Mouse (Mus musculus) naive thymus-derived CD4-positive, alpha-beta T cell, adult 2 months (primary cell): ENCODE measurements around the gene Fstl3.

Experiments used
- DNase-seq: peaks from one replicate; pipeline ENCODE4 v3.0.0-alpha.2; 2011; ENCODE audit warnings: low read depth

Fstl3 gene

GRCm38 (mm10) chr10:79811736-79812637 lies 34.9 kb downstream of the Fstl3 start:
- DNase-seq = peak; percentile 82

- DNase-seq = no peak
Observed at GRCm38 (mm10) chr10:79814271-79814842, 37.3 kb downstream of the Fstl3 start.

GRCm38 (mm10) chr10:79815671-79816494 lies 38.8 kb downstream of the Fstl3 start:
- no peak for DNase-seq

GRCm38 (mm10) chr10:79817111-79817510 lies 40.0 kb downstream of the Fstl3 start:
- DNase-seq = no peak

- DNase-seq = no peak
Observed at GRCm38 (mm10) chr10:79818225-79818624, 41.2 kb downstream of the Fstl3 start.

- no peak for DNase-seq
Observed at GRCm38 (mm10) chr10:79819606-79820005, 42.5 kb downstream of the Fstl3 start.

GRCm38 (mm10) chr10:79820277-79820676 lies 43.2 kb downstream of the Fstl3 start:
- no peak for DNase-seq

GRCm38 (mm10) chr10:79820782-79821181 lies 43.7 kb downstream of the Fstl3 start, which contains the start of gene Misp:
Gene Misp (plus strand): TSS chr10:79820989.
- DNase-seq = no peak

GRCm38 (mm10) chr10:79821731-79822130 lies 44.7 kb downstream of the Fstl3 start:
- no peak for DNase-seq

- DNase-seq = no peak
Observed at GRCm38 (mm10) chr10:79822372-79822771, 45.3 kb downstream of the Fstl3 start.

- DNase-seq = no peak
Observed at GRCm38 (mm10) chr10:79823011-79823410, 45.9 kb downstream of the Fstl3 start.

GRCm38 (mm10) chr10:79824413-79824812 lies 47.3 kb downstream of the Fstl3 start:
- DNase-seq = no peak

- no peak for DNase-seq
Observed at GRCm38 (mm10) chr10:79831583-79831982, 54.5 kb downstream of the Fstl3 start.
